Mouse (Mus musculus): ENCODE measurements around the gene Pgs1. TPM values are rescaled to one million over a fixed set of nuclear protein-coding genes. Genes with fewer than 3 reads are reported as not detected.
A peak's percentile ranks its signal among the peaks of the same experiment; 100 is the strongest.

Gene Pgs1
- total and polyA plus RNA-seq, 2 experiments from 2014 or later, result 20.3 to 33.0 TPM

GRCm38 (mm10) chr11:118018328-118018727, 32.2 kb downstream of the Pgs1 start:
- H3K36me3 ChIP-seq (replicated peaks; ENCODE audit: control insufficient read depth, insufficient read depth, low read length), result peaks cover 44% of the 10 kb centered on the region
- H3K4me1 ChIP-seq (ENCODE audit: control insufficient read depth, insufficient read depth), result no peaks in the 10 kb centered on the region
- H3K4me3 ChIP-seq (ENCODE audit: low read depth, low read length), result no peak overlapping the region
- H3K27me3 ChIP-seq (ENCODE audit: control insufficient read depth, insufficient read depth, low read length), result no peaks in the 10 kb centered on the region
- no peak overlapping the region for H3K4me2 ChIP-seq (ENCODE audit: low read depth, low read length)
- H3K9me3 ChIP-seq (replicated peaks; ENCODE audit: control insufficient read depth, low read length), result no peaks in the 10 kb centered on the region
- H3K9ac ChIP-seq (replicated peaks; ENCODE audit: low read depth, low read length), result no peak overlapping the region
- ATAC-seq (ENCODE audit: insufficient read depth, low read depth), result no peak
- WGBS, result 95% methylated on average over 4 of the region's 4 CpGs
- no peak overlapping the region for H3K27ac ChIP-seq (ENCODE audit: low read depth)
- peak; percentile 34 for TF ChIP-seq CTCF (IDR thresholded peaks at IDR 0.05; ENCODE audit: low read depth)
- no peak for TF ChIP-seq EP300 (IDR thresholded peaks at IDR 0.05; ENCODE audit: low read depth)
- DNase-seq (ENCODE audit: low spot score), result no peak

- Histone ChIP-seq H3K9ac (replicated peaks; ENCODE audit: low read depth, low read length) (no peak overlapping the region), H3K4me2 (ENCODE audit: low read depth, low read length) (no peak overlapping the region), H3K27ac (ENCODE audit: low read depth) (no peak overlapping the region), H3K4me3 (ENCODE audit: low read depth, low read length) (no peak overlapping the region), H3K36me3 (replicated peaks; ENCODE audit: control insufficient read depth, insufficient read depth, low read length) (peaks cover 40% of the 10 kb centered on the region), H3K27me3 (ENCODE audit: control insufficient read depth, insufficient read depth, low read length) (no peaks in the 10 kb centered on the region), H3K9me3 (replicated peaks; ENCODE audit: control insufficient read depth, low read length) (no peaks in the 10 kb centered on the region), H3K4me1 (ENCODE audit: control insufficient read depth, insufficient read depth) (no peaks in the 10 kb centered on the region)
- TF ChIP-seq EP300 (IDR thresholded peaks at IDR 0.05; ENCODE audit: low read depth), result no peak
- peak; percentile 89 for TF ChIP-seq CTCF (IDR thresholded peaks at IDR 0.05; ENCODE audit: low read depth)
- ATAC-seq (ENCODE audit: insufficient read depth, low read depth) (peak; percentile 47; the same call in 1 of the 2 replicates), DNase-seq (ENCODE audit: low spot score) (peak; percentile 62)
- WGBS, result 63% methylated on average over 1 of the region's 1 CpGs
Measured at GRCm38 (mm10) chr11:118021806-118022205, 35.7 kb downstream of the Pgs1 start.

- Histone ChIP-seq H3K4me2 (ENCODE audit: low read depth, low read length) (no peak overlapping the region), H3K4me3 (ENCODE audit: low read depth, low read length) (no peak overlapping the region), H3K9me3 (replicated peaks; ENCODE audit: control insufficient read depth, low read length) (no peaks in the 10 kb centered on the region), H3K27me3 (ENCODE audit: control insufficient read depth, insufficient read depth, low read length) (no peaks in the 10 kb centered on the region), H3K4me1 (ENCODE audit: control insufficient read depth, insufficient read depth) (no peaks in the 10 kb centered on the region), H3K9ac (replicated peaks; ENCODE audit: low read depth, low read length) (no peak overlapping the region), H3K27ac (ENCODE audit: low read depth) (no peak overlapping the region), H3K36me3 (replicated peaks; ENCODE audit: control insufficient read depth, insufficient read depth, low read length) (peaks cover 32% of the 10 kb centered on the region)
- WGBS, result 86% methylated on average over 7 of the region's 7 CpGs
- TF ChIP-seq EP300 (IDR thresholded peaks at IDR 0.05; ENCODE audit: low read depth) (no peak), CTCF (IDR thresholded peaks at IDR 0.05; ENCODE audit: low read depth) (no peak)
- ATAC-seq (ENCODE audit: insufficient read depth, low read depth) (no peak), DNase-seq (ENCODE audit: low spot score) (no peak)
Measured at GRCm38 (mm10) chr11:118023475-118023874, 37.4 kb downstream of the Pgs1 start.

GRCm38 (mm10) chr11:118024111-118024510, 38.0 kb downstream of the Pgs1 start:
- 78% methylated on average over 2 of the region's 2 CpGs for WGBS

GRCm38 (mm10) chr11:118029170-118029569, 43.1 kb downstream of the Pgs1 start:
- ATAC-seq (ENCODE audit: insufficient read depth, low read depth), result no peak
- Histone ChIP-seq H3K9ac (replicated peaks; ENCODE audit: low read depth, low read length) (no peak overlapping the region), H3K36me3 (replicated peaks; ENCODE audit: control insufficient read depth, insufficient read depth, low read length) (0 out of 2 replicates have a peak, but pooled peaks cover 7% of the 10 kb centered on the region), H3K27me3 (ENCODE audit: control insufficient read depth, insufficient read depth, low read length) (no peaks in the 10 kb centered on the region), H3K9me3 (replicated peaks; ENCODE audit: control insufficient read depth, low read length) (no peaks in the 10 kb centered on the region), H3K27ac (ENCODE audit: low read depth) (no peak overlapping the region), H3K4me3 (ENCODE audit: low read depth, low read length) (no peak overlapping the region), H3K4me2 (ENCODE audit: low read depth, low read length) (no peak overlapping the region), H3K4me1 (ENCODE audit: control insufficient read depth, insufficient read depth) (no peaks in the 10 kb centered on the region)
- 86% methylated on average over 6 of the region's 6 CpGs for WGBS
- TF ChIP-seq EP300 (IDR thresholded peaks at IDR 0.05; ENCODE audit: low read depth) (no peak), CTCF (IDR thresholded peaks at IDR 0.05; ENCODE audit: low read depth) (no peak)
- DNase-seq (ENCODE audit: low spot score), result no peak

More at GRCm38 (mm10) chr11:118024111-118024510, 38.0 kb downstream of the Pgs1 start:
- H3K4me3 ChIP-seq (ENCODE audit: low read depth, low read length), result no peak overlapping the region
- no peaks in the 10 kb centered on the region for H3K27me3 ChIP-seq (ENCODE audit: control insufficient read depth, insufficient read depth, low read length)
- H3K27ac ChIP-seq (ENCODE audit: low read depth), result no peak overlapping the region
- ATAC-seq (ENCODE audit: insufficient read depth, low read depth) (no peak), DNase-seq (ENCODE audit: low spot score) (no peak)
- TF ChIP-seq EP300 (IDR thresholded peaks at IDR 0.05; ENCODE audit: low read depth) (no peak), CTCF (IDR thresholded peaks at IDR 0.05; ENCODE audit: low read depth) (no peak)
- peaks cover 29% of the 10 kb centered on the region for H3K36me3 ChIP-seq (replicated peaks; ENCODE audit: control insufficient read depth, insufficient read depth, low read length)
- no peak overlapping the region for H3K9ac ChIP-seq (replicated peaks; ENCODE audit: low read depth, low read length)
- no peaks in the 10 kb centered on the region for H3K9me3 ChIP-seq (replicated peaks; ENCODE audit: control insufficient read depth, low read length)
- no peak overlapping the region for H3K4me2 ChIP-seq (ENCODE audit: low read depth, low read length)
- H3K4me1 ChIP-seq (ENCODE audit: control insufficient read depth, insufficient read depth), result no peaks in the 10 kb centered on the region

GRCm38 (mm10) chr11:118031134-118031533, 45.0 kb downstream of the Pgs1 start:
- TF ChIP-seq EP300 (IDR thresholded peaks at IDR 0.05; ENCODE audit: low read depth) (no peak), CTCF (IDR thresholded peaks at IDR 0.05; ENCODE audit: low read depth) (no peak)
- Histone ChIP-seq H3K36me3 (replicated peaks; ENCODE audit: control insufficient read depth, insufficient read depth, low read length) (no peaks in the 10 kb centered on the region), H3K27ac (ENCODE audit: low read depth) (no peak overlapping the region), H3K4me2 (ENCODE audit: low read depth, low read length) (no peak overlapping the region), H3K4me1 (ENCODE audit: control insufficient read depth, insufficient read depth) (no peaks in the 10 kb centered on the region), H3K27me3 (ENCODE audit: control insufficient read depth, insufficient read depth, low read length) (no peaks in the 10 kb centered on the region), H3K4me3 (ENCODE audit: low read depth, low read length) (no peak overlapping the region), H3K9ac (replicated peaks; ENCODE audit: low read depth, low read length) (no peak overlapping the region), H3K9me3 (replicated peaks; ENCODE audit: control insufficient read depth, low read length) (no peaks in the 10 kb centered on the region)
- 91% methylated on average over 9 of the region's 9 CpGs for WGBS
- ATAC-seq (ENCODE audit: insufficient read depth, low read depth) (no peak), DNase-seq (ENCODE audit: low spot score) (no peak)
